Mouse (Mus musculus): ENCODE data around the gene Dync2h1. TPM values are rescaled to one million over a fixed set of nuclear protein-coding genes. Genes with fewer than 3 reads are reported as not detected.
A peak's percentile ranks its signal among the peaks of the same experiment; 100 is the strongest.
"Not testable (repeated sequence)": the region's sequence is repeated elsewhere in the genome, so short reads cannot be mapped to it uniquely, and the experiment has no call there.

Gene Dync2h1
- total RNA-seq (2014; fragmentation: Nextera tagmentation) (4.9 and 9.1 TPM in 2 replicates), total RNA-seq (2017) (4.3 and 7.4 TPM in 2 replicates)

DNA sequence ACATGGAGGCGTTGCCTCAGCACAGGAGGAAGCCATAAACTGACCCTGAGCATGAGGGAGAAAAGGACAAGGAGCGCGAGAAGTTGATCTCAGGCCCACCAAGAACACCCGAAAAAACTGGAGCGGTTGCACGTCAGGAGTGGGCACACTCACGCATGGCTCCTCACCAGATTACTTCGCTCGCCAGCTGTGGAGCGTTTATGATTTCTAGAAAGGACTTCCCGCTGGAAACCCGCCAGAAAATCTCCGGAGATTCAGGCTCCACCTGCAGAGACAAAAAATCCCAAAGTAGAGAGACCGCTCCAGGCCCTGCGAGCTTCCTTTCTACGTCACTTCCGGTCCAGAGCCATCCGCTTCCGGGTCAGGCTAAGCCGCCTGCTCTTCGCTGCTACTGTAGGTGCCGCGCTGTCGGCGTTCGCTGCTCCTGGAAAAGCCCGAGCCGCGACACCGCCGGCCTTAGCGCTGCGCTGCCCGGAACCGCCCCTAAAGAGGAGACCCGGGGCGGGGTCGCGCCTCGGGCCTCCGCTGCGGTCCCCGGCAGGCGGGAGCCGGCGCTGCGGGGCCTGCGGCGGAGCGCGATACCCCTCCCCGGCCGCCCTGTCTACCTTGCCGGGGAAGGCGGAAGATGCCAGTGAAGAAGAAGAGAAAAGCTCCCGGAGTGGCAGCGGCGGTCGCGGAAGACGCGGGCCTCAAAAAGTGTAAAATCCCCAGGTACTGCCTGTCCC, at the start of gene Dync2h1, which contains the start of gene Dcun1d5:
Gene Dync2h1 (minus strand): TSS at position 275 of the 725 bp plus-strand sequence.
Gene Dcun1d5 (plus strand): TSS at position 349 of the 725 bp plus-strand sequence.
- peak; percentile 95 for ATAC-seq (replicated peaks; ENCODE audit: low FRiP score, low TSS enrichment, poor library complexity, severe bottlenecking)

DNA sequence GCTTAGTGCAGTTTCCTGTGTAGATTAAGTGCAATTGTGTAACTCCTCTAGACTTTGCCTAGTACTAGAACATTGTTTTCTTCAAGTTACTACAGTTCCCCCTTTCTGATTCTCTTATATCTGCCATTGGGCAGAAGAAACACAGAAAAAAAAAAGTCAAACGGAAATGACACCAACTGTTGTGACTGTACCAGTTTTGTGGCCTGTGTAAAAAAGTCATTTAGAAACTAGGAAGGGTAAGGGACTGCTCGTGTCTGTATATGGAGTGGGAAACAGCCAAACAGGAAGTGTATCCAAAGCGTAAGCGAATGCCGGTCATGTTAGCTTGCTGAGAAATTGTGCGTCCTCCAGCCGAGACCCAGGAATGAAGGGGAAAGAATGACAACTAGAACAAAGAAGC, 37.2 kb upstream of the Dync2h1 start:
- no peak for ATAC-seq (replicated peaks; ENCODE audit: low FRiP score, low TSS enrichment, poor library complexity, severe bottlenecking)

GRCm38 (mm10) chr9:7221024-7221423, 36.8 kb upstream of the Dync2h1 start:
- ATAC-seq (replicated peaks; ENCODE audit: low FRiP score, low TSS enrichment, poor library complexity, severe bottlenecking) = peak; percentile 44; the same call in 1 of the 2 replicates

GRCm38 (mm10) chr9:7216240-7216639, 32.0 kb upstream of the Dync2h1 start:
- ATAC-seq (replicated peaks; ENCODE audit: low FRiP score, low TSS enrichment, poor library complexity, severe bottlenecking) = peak; percentile 75

- not testable (repeated sequence) for ATAC-seq (replicated peaks; ENCODE audit: low FRiP score, low TSS enrichment, poor library complexity, severe bottlenecking)
Observed at GRCm38 (mm10) chr9:7190694-7191093, 6.4 kb upstream of the Dync2h1 start.

- peak; percentile 74 for ATAC-seq (replicated peaks; ENCODE audit: low FRiP score, low TSS enrichment, poor library complexity, severe bottlenecking)
Observed at GRCm38 (mm10) chr9:7184897-7185291, 648 bp upstream of the Dync2h1 start.

- peak; percentile 100 for ATAC-seq (replicated peaks; ENCODE audit: low FRiP score, low TSS enrichment, poor library complexity, severe bottlenecking)
Observed at GRCm38 (mm10) chr9:7176618-7177610, 7.3 kb downstream of the Dync2h1 start.

DNA sequence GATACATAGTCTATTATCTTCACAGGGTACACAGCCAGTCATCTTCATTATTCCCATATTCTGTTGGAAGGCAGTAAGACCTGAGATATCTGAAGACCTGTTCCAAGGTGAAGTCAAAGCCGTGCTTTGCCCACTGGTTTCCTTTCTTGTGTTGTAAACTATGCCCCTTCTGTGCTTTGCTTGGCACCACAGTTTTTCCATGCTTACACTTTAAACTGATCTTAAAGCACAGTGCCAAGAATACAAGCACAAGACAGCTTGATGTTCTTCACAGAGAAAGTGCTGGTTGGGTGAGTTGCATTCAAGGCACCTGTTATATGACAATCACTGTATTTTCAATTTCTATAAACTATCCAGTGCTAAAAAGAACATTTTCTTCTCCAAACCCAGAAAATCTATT, 10.5 kb downstream of the Dync2h1 start:
- no peak for ATAC-seq (replicated peaks; ENCODE audit: low FRiP score, low TSS enrichment, poor library complexity, severe bottlenecking)

GRCm38 (mm10) chr9:7167339-7167998, 16.8 kb downstream of the Dync2h1 start:
- ATAC-seq (replicated peaks; ENCODE audit: low FRiP score, low TSS enrichment, poor library complexity, severe bottlenecking) = peak; percentile 90

- ATAC-seq (replicated peaks; ENCODE audit: low FRiP score, low TSS enrichment, poor library complexity, severe bottlenecking) = no peak
Observed at GRCm38 (mm10) chr9:7160688-7161087, 23.6 kb downstream of the Dync2h1 start.

DNA sequence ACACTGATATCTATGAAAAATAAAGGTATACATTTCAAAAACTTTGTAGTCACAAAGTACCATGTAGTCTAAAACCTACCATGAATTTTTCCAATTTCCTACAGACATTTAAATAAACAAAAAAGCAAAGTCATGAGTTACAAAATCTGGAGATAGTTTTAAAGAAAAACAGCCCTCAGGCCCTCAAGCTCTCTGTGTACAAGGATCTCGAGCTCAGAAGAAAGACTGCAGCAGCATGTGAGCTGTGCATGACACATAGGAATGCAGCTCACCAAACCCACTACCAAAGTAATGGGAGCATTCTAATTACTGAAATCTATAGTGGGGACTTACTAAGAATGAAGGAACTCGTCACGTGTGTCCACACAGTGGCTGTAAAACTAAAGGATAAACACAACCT, 24.5 kb downstream of the Dync2h1 start:
- no peak for ATAC-seq (replicated peaks; ENCODE audit: low FRiP score, low TSS enrichment, poor library complexity, severe bottlenecking)

- no peak for ATAC-seq (replicated peaks; ENCODE audit: low FRiP score, low TSS enrichment, poor library complexity, severe bottlenecking)
Observed at GRCm38 (mm10) chr9:7158605-7159004, 25.6 kb downstream of the Dync2h1 start.

DNA sequence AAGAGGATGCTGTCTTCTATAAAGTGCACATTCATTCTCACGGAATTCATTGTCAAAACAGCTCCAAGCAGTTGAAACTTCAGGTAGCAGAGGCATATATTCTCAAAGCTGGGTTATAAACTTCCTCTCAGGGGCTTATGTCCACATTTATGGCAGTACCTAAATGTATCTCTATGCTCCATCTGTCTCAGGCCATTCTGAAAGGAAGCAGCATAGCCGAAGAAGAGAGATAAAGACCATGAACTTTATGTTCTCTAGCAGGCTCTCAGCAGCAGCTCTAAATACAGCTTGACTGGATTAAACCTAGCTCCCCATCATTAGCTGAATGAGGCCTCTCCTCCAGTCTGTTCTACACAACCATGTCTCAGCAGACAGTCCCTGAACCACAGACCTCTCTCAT, 29.9 kb downstream of the Dync2h1 start:
- ATAC-seq (replicated peaks; ENCODE audit: low FRiP score, low TSS enrichment, poor library complexity, severe bottlenecking) = no peak

DNA sequence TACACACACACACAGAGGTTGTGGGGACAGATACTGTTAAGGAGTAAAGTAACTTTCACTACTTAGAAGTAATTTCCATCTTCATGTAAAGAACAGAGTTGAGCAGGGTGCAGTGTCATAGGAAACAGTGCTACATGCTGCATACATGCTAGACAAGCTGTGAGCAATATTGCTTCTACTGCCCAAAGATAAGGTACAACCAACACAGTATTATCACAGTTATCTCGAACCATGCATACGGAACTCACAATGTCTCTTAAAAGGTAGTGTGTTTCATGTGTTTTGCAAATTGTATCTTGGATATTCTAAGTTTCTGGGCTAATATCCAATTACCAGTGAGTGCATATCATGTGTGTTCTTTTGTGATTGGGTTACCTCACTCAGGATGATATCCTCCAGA, 61.4 kb downstream of the Dync2h1 start:
- peak; percentile 75 for ATAC-seq (replicated peaks; ENCODE audit: low FRiP score, low TSS enrichment, poor library complexity, severe bottlenecking)

DNA sequence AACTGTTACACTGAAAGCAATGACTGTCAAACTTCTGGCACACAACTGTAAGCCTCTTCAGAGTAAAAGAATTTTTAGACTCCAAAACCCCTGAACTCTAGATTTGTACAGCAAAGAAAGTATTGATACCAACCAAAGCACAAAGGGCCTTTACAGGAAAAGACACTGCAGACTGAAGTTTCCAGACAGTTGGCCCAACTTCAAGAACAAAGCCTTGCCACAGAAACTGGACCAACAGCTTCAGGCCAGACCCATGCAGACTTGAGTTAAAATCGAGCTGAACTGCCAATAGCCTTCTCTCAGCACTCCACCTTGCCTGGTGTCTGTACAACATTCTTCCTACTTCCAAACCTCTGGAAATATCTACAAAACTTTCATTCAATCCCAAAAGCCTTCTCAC, 74.1 kb downstream of the Dync2h1 start:
- no peak for ATAC-seq (replicated peaks; ENCODE audit: low FRiP score, low TSS enrichment, poor library complexity, severe bottlenecking)

- ATAC-seq (replicated peaks; ENCODE audit: low FRiP score, low TSS enrichment, poor library complexity, severe bottlenecking) = no peak
Observed at GRCm38 (mm10) chr9:7101361-7101760, 82.9 kb downstream of the Dync2h1 start.

DNA sequence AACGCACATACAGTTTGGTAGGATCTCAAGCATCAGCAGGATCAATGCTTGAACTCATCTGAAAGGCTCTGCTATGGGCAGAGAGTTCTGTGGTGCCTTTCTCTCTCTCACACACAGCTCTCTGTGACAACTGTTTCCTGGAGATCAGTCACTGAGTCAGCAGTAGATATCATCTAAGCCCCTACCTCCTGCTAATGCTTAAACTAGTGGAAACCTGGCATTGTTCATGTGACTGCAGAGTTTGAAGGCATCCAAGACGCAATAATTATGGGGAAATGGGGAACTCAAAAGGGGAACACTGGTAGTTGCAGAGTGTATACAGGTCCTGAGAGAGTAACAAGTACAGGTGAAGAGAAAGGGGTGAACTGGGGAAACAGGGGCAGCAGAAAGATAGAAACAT, 109.6 kb downstream of the Dync2h1 start:
- no peak for ATAC-seq (replicated peaks; ENCODE audit: low FRiP score, low TSS enrichment, poor library complexity, severe bottlenecking)

DNA sequence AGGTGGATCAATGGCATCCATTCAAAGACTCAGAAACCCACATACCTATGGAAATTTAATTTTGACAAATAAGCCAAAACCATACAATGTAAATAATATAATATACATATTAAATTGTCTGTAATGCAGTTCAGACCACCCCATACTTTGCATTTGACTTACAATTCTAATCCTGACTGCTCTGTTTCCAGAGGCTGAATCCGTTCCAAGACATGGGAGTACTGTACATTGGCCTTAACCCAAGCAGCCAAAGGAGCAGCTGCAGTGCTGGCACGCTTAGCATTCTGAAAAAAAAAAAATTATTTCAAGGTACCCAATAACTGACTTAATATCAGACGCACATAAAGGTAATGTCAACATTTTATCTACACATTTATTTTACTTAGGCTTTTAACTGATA, 113.4 kb downstream of the Dync2h1 start:
- no peak for ATAC-seq (replicated peaks; ENCODE audit: low FRiP score, low TSS enrichment, poor library complexity, severe bottlenecking)

- ATAC-seq (replicated peaks; ENCODE audit: low FRiP score, low TSS enrichment, poor library complexity, severe bottlenecking) = 0 out of 2 replicates have a peak, but pooled peaks have one; percentile 55
Observed at GRCm38 (mm10) chr9:7050588-7050987, 133.7 kb downstream of the Dync2h1 start.

All from megakaryocyte-erythroid progenitor cell, adult 5-6 weeks (primary cell).